Mouse (Mus musculus): ENCODE data around the gene Dnlz. TPM values are rescaled to one million over a fixed set of nuclear protein-coding genes. Genes with fewer than 3 reads are reported as not detected.

Gene Dnlz
- polyA plus RNA-seq, 1 experiment = 37.9 TPM

- Histone ChIP-seq H3K27ac (ENCODE audit: insufficient read depth, low read length) (no peak overlapping the region), H3K4me3 (ENCODE audit: insufficient read depth, low read length) (no peak overlapping the region), H3K4me1 (ENCODE audit: control insufficient read depth, insufficient read depth, low read length) (0 out of 2 replicates have a peak, but pooled peaks cover 3% of the 10 kb centered on the region)
- no peak for TF ChIP-seq CTCF (IDR thresholded peaks at IDR 0.05; ENCODE audit: extremely low read depth, insufficient read depth, low read length)
- TF ChIP-seq POLR2A (IDR thresholded peaks at IDR 0.05; ENCODE audit: extremely low read depth, insufficient read depth, low read length) = no peak
Measured at GRCm38 (mm10) chr2:26359983-26360382, 8.1 kb upstream of the Dnlz start.

GRCm38 (mm10) chr2:26358667-26359320 lies 6.9 kb upstream of the Dnlz start:
- no peak overlapping the region for H3K27ac ChIP-seq (ENCODE audit: insufficient read depth, low read length)
- H3K4me1 ChIP-seq (ENCODE audit: control insufficient read depth, insufficient read depth, low read length) = no peaks in the 10 kb centered on the region
- TF ChIP-seq CTCF (IDR thresholded peaks at IDR 0.05; ENCODE audit: extremely low read depth, insufficient read depth, low read length) = no peak
- no peak for TF ChIP-seq POLR2A (IDR thresholded peaks at IDR 0.05; ENCODE audit: extremely low read depth, insufficient read depth, low read length)
- H3K4me3 ChIP-seq (ENCODE audit: insufficient read depth, low read length) = no peak overlapping the region

DNA sequence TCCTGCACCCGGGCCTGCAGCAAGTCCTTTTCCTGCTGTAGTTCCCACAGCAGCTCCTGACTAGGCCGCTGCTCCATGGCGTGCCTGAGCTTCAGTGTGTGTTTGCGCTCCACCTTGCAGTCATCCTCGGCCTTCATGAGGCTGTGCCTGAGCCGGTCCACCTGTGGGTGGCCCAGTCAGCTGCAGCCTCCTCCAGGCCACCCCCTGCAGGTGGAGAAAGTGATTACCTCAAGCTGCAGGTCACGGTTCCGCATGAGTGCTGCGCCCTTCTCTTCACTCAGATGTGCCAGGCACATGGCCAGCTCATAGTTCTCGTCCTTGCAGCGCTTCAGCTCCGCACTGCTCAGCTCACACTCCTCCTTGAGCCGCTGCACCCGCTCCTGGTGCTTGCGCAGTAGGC lies 5.6 kb upstream of the Dnlz start:
- no peak for TF ChIP-seq CTCF (IDR thresholded peaks at IDR 0.05; ENCODE audit: extremely low read depth, insufficient read depth, low read length)
- no peak for TF ChIP-seq POLR2A (IDR thresholded peaks at IDR 0.05; ENCODE audit: extremely low read depth, insufficient read depth, low read length)
- peaks cover 5% of the 10 kb centered on the region; the same call in 1 of the 2 replicates for H3K4me1 ChIP-seq (ENCODE audit: control insufficient read depth, insufficient read depth, low read length)
- no peak overlapping the region for H3K4me3 ChIP-seq (ENCODE audit: insufficient read depth, low read length)
- H3K27ac ChIP-seq (ENCODE audit: insufficient read depth, low read length) = no peak overlapping the region

DNA sequence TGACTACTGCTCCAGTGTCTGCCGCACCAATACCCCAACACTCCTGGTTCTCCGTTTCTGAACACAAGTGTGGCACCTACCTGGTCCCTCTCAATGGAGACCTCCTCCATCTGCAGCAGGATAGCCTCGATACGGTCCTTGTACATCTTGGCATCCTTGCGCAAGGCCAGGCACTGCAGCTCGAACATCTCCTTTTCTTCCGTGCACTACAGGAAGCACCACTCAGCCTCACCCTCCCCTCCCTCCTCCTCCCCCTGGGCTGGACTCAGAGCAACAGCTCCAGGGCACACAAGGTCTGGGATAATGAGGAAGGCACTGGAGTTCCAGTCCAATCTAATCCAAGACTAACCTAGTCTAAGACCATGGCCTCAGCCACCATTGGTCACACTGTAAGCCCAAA lies 4.8 kb upstream of the Dnlz start:
- peaks cover 5% of the 10 kb centered on the region; the same call in 1 of the 2 replicates for H3K4me1 ChIP-seq (ENCODE audit: control insufficient read depth, insufficient read depth, low read length)
- no peak overlapping the region for H3K27ac ChIP-seq (ENCODE audit: insufficient read depth, low read length)
- H3K4me3 ChIP-seq (ENCODE audit: insufficient read depth, low read length) = no peak overlapping the region
- TF ChIP-seq POLR2A (IDR thresholded peaks at IDR 0.05; ENCODE audit: extremely low read depth, insufficient read depth, low read length) = no peak
- TF ChIP-seq CTCF (IDR thresholded peaks at IDR 0.05; ENCODE audit: extremely low read depth, insufficient read depth, low read length) = no peak

- TF ChIP-seq CTCF (IDR thresholded peaks at IDR 0.05; ENCODE audit: extremely low read depth, insufficient read depth, low read length) (no peak), POLR2A (IDR thresholded peaks at IDR 0.05; ENCODE audit: extremely low read depth, insufficient read depth, low read length) (no peak)
- peaks cover 5% of the 10 kb centered on the region; the same call in 1 of the 2 replicates for H3K4me1 ChIP-seq (ENCODE audit: control insufficient read depth, insufficient read depth, low read length)
- no peak overlapping the region for H3K4me3 ChIP-seq (ENCODE audit: insufficient read depth, low read length)
- no peak overlapping the region for H3K27ac ChIP-seq (ENCODE audit: insufficient read depth, low read length)
Measured at GRCm38 (mm10) chr2:26356231-26356630, 4.3 kb upstream of the Dnlz start.

DNA sequence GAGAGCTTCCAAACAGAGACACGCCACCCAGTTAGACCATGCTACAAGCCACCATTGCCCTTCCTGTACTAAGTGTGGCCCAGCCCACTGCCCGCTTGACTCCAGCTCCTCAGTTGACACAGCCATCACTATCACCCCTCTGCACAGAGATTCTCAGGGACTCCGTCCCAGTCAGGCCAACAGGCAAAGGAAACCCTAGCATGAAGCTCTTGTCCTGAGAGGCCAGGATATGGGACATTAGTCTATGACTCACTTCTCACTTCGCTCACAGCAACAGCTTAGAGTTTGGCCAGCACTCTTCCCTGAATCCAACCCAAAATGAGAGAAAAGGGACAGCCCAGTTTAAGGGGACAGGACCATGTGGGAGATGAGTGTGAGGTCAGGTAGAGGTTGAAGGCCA lies 2.5 kb upstream of the Dnlz start:
- TF ChIP-seq POLR2A (IDR thresholded peaks at IDR 0.05; ENCODE audit: extremely low read depth, insufficient read depth, low read length) = no peak
- no peak for TF ChIP-seq CTCF (IDR thresholded peaks at IDR 0.05; ENCODE audit: extremely low read depth, insufficient read depth, low read length)
- H3K27ac ChIP-seq (ENCODE audit: insufficient read depth, low read length) = no peak overlapping the region
- H3K4me1 ChIP-seq (ENCODE audit: control insufficient read depth, insufficient read depth, low read length) = peaks cover 8% of the 10 kb centered on the region; the same call in 1 of the 2 replicates
- no peak overlapping the region for H3K4me3 ChIP-seq (ENCODE audit: insufficient read depth, low read length)

GRCm38 (mm10) chr2:26353066-26353980 lies 1.4 kb upstream of the Dnlz start:
- 0 out of 2 replicates have a peak overlapping the region, but pooled peaks have one; percentile 17 for H3K27ac ChIP-seq (ENCODE audit: insufficient read depth, low read length)
- peak overlapping the region; percentile 69 for H3K4me3 ChIP-seq (ENCODE audit: insufficient read depth, low read length)
- TF ChIP-seq POLR2A (IDR thresholded peaks at IDR 0.05; ENCODE audit: extremely low read depth, insufficient read depth, low read length) (no peak), CTCF (IDR thresholded peaks at IDR 0.05; ENCODE audit: extremely low read depth, insufficient read depth, low read length) (no peak)
- peaks cover 8% of the 10 kb centered on the region; the same call in 1 of the 2 replicates for H3K4me1 ChIP-seq (ENCODE audit: control insufficient read depth, insufficient read depth, low read length)

DNA sequence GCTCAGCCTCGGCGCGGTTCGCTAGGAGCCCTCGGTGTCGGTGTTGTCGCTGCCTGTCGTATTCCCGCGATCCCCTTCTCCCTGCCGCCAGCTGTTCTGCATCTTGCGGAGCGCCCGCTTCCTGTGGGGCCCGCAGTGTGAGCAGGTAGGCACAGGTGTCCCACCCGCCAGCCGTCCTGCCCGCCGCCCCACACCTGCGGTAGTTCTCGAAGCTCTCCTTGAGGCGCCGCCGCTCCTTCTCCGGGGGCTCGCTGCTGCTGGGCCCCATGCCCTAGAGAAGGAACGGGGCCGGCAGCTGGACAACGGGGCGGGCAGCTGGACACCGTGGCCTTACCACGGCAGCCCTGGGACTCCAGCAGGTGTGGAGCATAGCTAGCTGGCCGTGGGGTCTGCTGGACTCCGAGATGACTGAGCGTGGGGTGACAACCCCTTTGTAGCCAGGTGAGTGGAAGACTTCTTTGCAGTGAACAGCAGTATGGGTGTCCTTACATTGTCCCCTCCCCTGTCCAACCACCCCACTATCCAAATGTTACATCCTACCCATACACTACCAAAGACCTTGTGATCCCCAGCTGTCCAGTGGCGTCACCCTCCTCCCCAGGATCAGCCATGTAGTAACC lies 491 bp upstream of the Dnlz start:
- TF ChIP-seq CTCF (IDR thresholded peaks at IDR 0.05; ENCODE audit: extremely low read depth, insufficient read depth, low read length) = no peak
- no peak for TF ChIP-seq POLR2A (IDR thresholded peaks at IDR 0.05; ENCODE audit: extremely low read depth, insufficient read depth, low read length)

DNA sequence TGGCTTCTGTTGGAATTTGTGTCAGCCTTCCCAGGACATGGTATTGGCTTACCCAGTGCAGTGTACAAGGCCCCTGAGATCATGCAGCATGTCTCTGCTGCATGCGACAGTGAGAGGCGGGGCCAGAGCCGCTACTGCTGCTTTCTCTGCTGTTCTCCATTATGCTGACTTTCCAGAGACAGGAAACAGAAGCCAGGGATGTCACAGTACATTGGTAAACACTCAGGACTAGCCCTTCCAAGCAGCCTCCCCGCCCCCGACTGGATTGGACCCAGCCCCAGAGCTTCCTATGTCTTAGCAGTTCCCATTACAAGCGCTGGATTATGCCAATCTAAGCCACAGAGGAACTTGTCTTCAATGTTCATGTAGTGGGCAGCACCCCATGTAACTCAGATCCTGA lies 3.7 kb downstream of the Dnlz start:
- no peak for TF ChIP-seq CTCF (IDR thresholded peaks at IDR 0.05; ENCODE audit: extremely low read depth, insufficient read depth, low read length)
- no peak for TF ChIP-seq POLR2A (IDR thresholded peaks at IDR 0.05; ENCODE audit: extremely low read depth, insufficient read depth, low read length)
- Histone ChIP-seq H3K4me1 (ENCODE audit: control insufficient read depth, insufficient read depth, low read length) (peaks cover 6% of the 10 kb centered on the region; the same call in 1 of the 2 replicates), H3K27ac (ENCODE audit: insufficient read depth, low read length) (no peak overlapping the region), H3K4me3 (ENCODE audit: insufficient read depth, low read length) (no peak overlapping the region)

More for the DNA sequence above, 491 bp upstream of the Dnlz start:
- Histone ChIP-seq H3K4me3 (ENCODE audit: insufficient read depth, low read length) (peak overlapping the region; percentile 69), H3K27ac (ENCODE audit: insufficient read depth, low read length) (peak overlapping the region; percentile 54), H3K4me1 (ENCODE audit: control insufficient read depth, insufficient read depth, low read length) (peaks cover 8% of the 10 kb centered on the region; the same call in 1 of the 2 replicates)

Measured in cortical plate, adult 2 months (tissue).